16 mouse cellular contexts compared by ENCODE assay signal in genomic region chr9:43548883-43549282, GRCm38 (mm10).
A peak's percentile ranks its signal among the peaks of the same experiment; 100 is the strongest.
DNase-seq lines count a peak whose midpoint lies in the region; ATAC-seq and TF ChIP-seq lines count a peak whose summit lies in the region.
"Had no signal": no experiment of that assay in that cellular context is flagged by ENCODE, and none has a peak within 500 bp of the region (broad histone marks: within the 10 kb centered on the region; RNA-seq: fewer than 3 reads in every experiment).

No protein-coding gene starts in this region.

- no peaks in the 10 kb centered on the region for H3K27me3 ChIP-seq in kidney, postnatal 0 days (ENCODE audit: insufficient read depth, low read length)
- peaks cover 4% of the 10 kb centered on the region; the same call in 1 of the 2 replicates for H3K27me3 ChIP-seq in midbrain, embryonic 15.5 days (replicated peaks)

- no peak overlapping the region for H3K4me3 ChIP-seq in kidney, postnatal 0 days (replicated peaks; ENCODE audit: low read depth, low read length)
- H3K4me3 ChIP-seq in midbrain, embryonic 15.5 days, result no peak overlapping the region
- H3K4me3 ChIP-seq: limb, embryonic 12.5 days had no signal

- TF ChIP-seq CTCF in kidney, postnatal 0 days (IDR thresholded peaks at IDR 0.05; ENCODE audit: low read depth), result no peak

- no peak overlapping the region for H3K9ac ChIP-seq in kidney, postnatal 0 days (ENCODE audit: low read depth, low read length)
- H3K9ac ChIP-seq in midbrain, embryonic 15.5 days, result no peak overlapping the region
- H3K9ac ChIP-seq: limb, embryonic 12.5 days had no signal

- 22% methylated on average over 4 of the region's 4 CpGs for WGBS in kidney, postnatal 0 days
- 52% methylated on average over 4 of the region's 4 CpGs for WGBS in midbrain, embryonic 15.5 days

- H3K36me3 ChIP-seq in kidney, postnatal 0 days (ENCODE audit: insufficient read depth, low read length), result no peaks in the 10 kb centered on the region
- H3K36me3 ChIP-seq in midbrain, embryonic 15.5 days (replicated peaks), result no peaks in the 10 kb centered on the region
- H3K36me3 ChIP-seq: limb, embryonic 12.5 days had no signal

- DNase-seq in frontal cortex, postnatal 14 days (ENCODE audit: low spot score in 2 of 2), result no peak
- DNase-seq in kidney, postnatal 0 days (ENCODE audit: low spot score), result peak; percentile 12
- no peak for DNase-seq in kidney, adult 9 months
- DNase-seq in brain, adult 2 months (ENCODE audit: low read depth, low spot score), result peak; percentile 75
- DNase-seq in cerebellum, adult 9-10 months, result no peak
- no peak for DNase-seq in thymus, postnatal 4 days
- DNase-seq: cerebellum, adult 11-12 months; heart, adult 11 months; heart, postnatal 36 days; kidney, adult 18-20 months; lung, postnatal 36 days had no signal

- ATAC-seq in frontal cortex, adult (ENCODE audit: low TSS enrichment), result peak; percentile 80
- no peak for ATAC-seq in kidney, postnatal 0 days (replicated peaks; ENCODE audit: low FRiP score, low read depth)
- 0 out of 2 replicates have a peak, but pooled peaks have one; percentile 57 for ATAC-seq in midbrain, embryonic 15.5 days (replicated peaks)
- ATAC-seq: forebrain, embryonic 16.5 days; Patski had no signal

- no peaks in the 10 kb centered on the region; the same call in 1 of the 2 replicates for H3K4me1 ChIP-seq in kidney, postnatal 0 days (replicated peaks; ENCODE audit: insufficient read depth, low read length)
- H3K4me1 ChIP-seq in midbrain, embryonic 15.5 days, result peaks cover 21% of the 10 kb centered on the region

- H3K27ac ChIP-seq in kidney, postnatal 0 days, result no peak overlapping the region
- peak overlapping the region; percentile 52 for H3K27ac ChIP-seq in midbrain, embryonic 15.5 days
- H3K27ac ChIP-seq: limb, embryonic 12.5 days had no signal

- H3K4me2 ChIP-seq in kidney, postnatal 0 days (ENCODE audit: low read length), result no peak overlapping the region
- no peak overlapping the region for H3K4me2 ChIP-seq in midbrain, embryonic 15.5 days
- H3K4me2 ChIP-seq: limb, embryonic 12.5 days had no signal

- no peaks in the 10 kb centered on the region for H3K9me3 ChIP-seq in kidney, postnatal 0 days (replicated peaks; ENCODE audit: low read length)
- no peaks in the 10 kb centered on the region for H3K9me3 ChIP-seq in midbrain, embryonic 15.5 days
- H3K9me3 ChIP-seq: limb, embryonic 12.5 days had no signal

Comparison
In these comparisons a context has a peak if more than half of its experiments do, and no peak if none do; other contexts are left out.
1. DNase-seq: peak in kidney, postnatal 0 days (single experiment) and brain, adult 2 months (single experiment); none in frontal cortex, postnatal 14 days (0 of 2), kidney, adult 9 months (single experiment), cerebellum, adult 9-10 months (single experiment) and thymus, postnatal 4 days (single experiment).